Mouse (Mus musculus) heart, postnatal 0 days (tissue): ENCODE measurements around the gene Fndc5.

Experiments used
- CTCF ChIP-seq: IDR thresholded peaks from 2 replicates; pipeline ENCODE4 v1.5.1; 2016; ENCODE audit warnings: antibody characterized with exemption, control low read depth, low read depth
- EP300 ChIP-seq: IDR thresholded peaks from 2 replicates; pipeline ENCODE4 v1.6.1; 2016; ENCODE audit warnings: antibody characterized with exemption, low read depth

- TF ChIP-seq CTCF = no peak
- TF ChIP-seq EP300 = no peak
These were observed 25.4 kb upstream of the Fndc5 start for GRCm38 (mm10) chr4:129111350-129111749.
